Mouse (Mus musculus) ES-Bruce4 (cell line): ENCODE results near the gene Paf1. TPM values are rescaled to one million over a fixed set of nuclear protein-coding genes. Genes with fewer than 3 reads are reported as not detected.

Experiments used
- H3K27ac ChIP-seq: 2 replicates; pipeline ENCODE4 v1.5.1; 2012; ENCODE audit warnings: low read length, inconsistent platforms; ENCODE audit not compliant: insufficient read depth
- H3K27me3 ChIP-seq: 2 replicates; pipeline ENCODE4 v1.6.1; 2012; ENCODE audit warnings: mild to moderate bottlenecking, low read length, inconsistent platforms; ENCODE audit not compliant: control insufficient read depth, poor library complexity, insufficient read depth, severe bottlenecking
- H3K36me3 ChIP-seq: 2 replicates; pipeline ENCODE4 v1.6.1; 2012; ENCODE audit warnings: inconsistent platforms, mild to moderate bottlenecking, low read length, moderate library complexity; ENCODE audit not compliant: control insufficient read depth, poor library complexity, insufficient read depth, severe bottlenecking
- H3K4me1 ChIP-seq: one replicate; pipeline ENCODE4 v1.8.1; 2011; ENCODE audit warnings: low read length; ENCODE audit not compliant: control insufficient read depth, insufficient read depth
- H3K4me3 ChIP-seq: 2 replicates; pipeline ENCODE4 v1.5.1; 2011; ENCODE audit warnings: low read depth, mild to moderate bottlenecking, low read length
- H3K9ac ChIP-seq: 2 replicates; pipeline ENCODE4 v1.6.1; 2012; ENCODE audit warnings: low read depth, mild to moderate bottlenecking, inconsistent platforms; ENCODE audit not compliant: poor library complexity, severe bottlenecking
- H3K9me3 ChIP-seq: replicated peaks from 2 replicates; pipeline ENCODE4 v1.6.1; 2012; ENCODE audit warnings: mild to moderate bottlenecking, low read length, inconsistent platforms; ENCODE audit not compliant: control insufficient read depth, poor library complexity, insufficient read depth, severe bottlenecking
- CTCF ChIP-seq: IDR thresholded peaks from one replicate; pipeline ENCODE4 v1.8.1; 2011; ENCODE audit warnings: low read depth, low read length
- EP300 ChIP-seq: IDR thresholded peaks from 2 replicates; pipeline ENCODE4 v1.6.1; 2011; ENCODE audit warnings: low read depth, low read length; ENCODE audit not compliant: insufficient read depth
- POLR2A ChIP-seq: IDR thresholded peaks from one replicate; pipeline ENCODE4 v1.8.1; 2011; ENCODE audit warnings: low read length; ENCODE audit not compliant: insufficient read depth
- polyA plus RNA-seq: library from polyadenylated mRNA; stranded (reverse); fragments of >200 nt; gene quantifications from 2 replicates; pipeline ENCODE4 v1.2.4, GENCODE M21; 2011; ENCODE audit warnings: low read depth; ENCODE audit not compliant: missing spikeins, insufficient read depth, insufficient read length

Gene Paf1
- 88.7 and 96.2 TPM in 2 replicates for polyA plus RNA-seq

GRCm38 (mm10) chr7:28392429-28393271 lies at the start of gene Paf1, which contains the start of gene Med29:
Paf1 (plus strand) TSS chr7:28392951.
Med29 (minus strand) TSS chr7:28392708.
- Histone ChIP-seq H3K9ac (peak within 1 kb of the TSS; percentile 90), H3K27ac (no peak within 1 kb of the TSS), H3K36me3 (peaks cover 24% of the 10 kb centered on the region), H3K4me1 (no peaks in the 10 kb centered on the region), H3K27me3 (no peaks in the 10 kb centered on the region), H3K9me3 (no peaks in the 10 kb centered on the region), H3K4me3 (peak within 1 kb of the TSS; percentile 92)
- TF ChIP-seq EP300: no peak
- peak; percentile 96 for TF ChIP-seq POLR2A
- no peak for TF ChIP-seq CTCF

- peak; percentile 16 for TF ChIP-seq CTCF
- no peak for TF ChIP-seq POLR2A
- TF ChIP-seq EP300: no peak
- H3K36me3 ChIP-seq: no peaks in the 10 kb centered on the region
Observed at GRCm38 (mm10) chr7:28344637-28345036, 48.1 kb upstream of the Paf1 start.

GRCm38 (mm10) chr7:28347746-28348145 lies 45.0 kb upstream of the Paf1 start:
- Histone ChIP-seq H3K9me3 (no peaks in the 10 kb centered on the region), H3K4me1 (no peaks in the 10 kb centered on the region), H3K27me3 (no peaks in the 10 kb centered on the region), H3K27ac (no peak overlapping the region), H3K9ac (no peak overlapping the region), H3K4me3 (no peak overlapping the region), H3K36me3 (peaks cover 16% of the 10 kb centered on the region)
- no peak for TF ChIP-seq POLR2A
- no peak for TF ChIP-seq EP300
- no peak for TF ChIP-seq CTCF

More at GRCm38 (mm10) chr7:28344637-28345036, 48.1 kb upstream of the Paf1 start:
- H3K4me3 ChIP-seq: no peak overlapping the region
- no peaks in the 10 kb centered on the region for H3K9me3 ChIP-seq
- no peaks in the 10 kb centered on the region for H3K27me3 ChIP-seq
- H3K4me1 ChIP-seq: peaks cover 3% of the 10 kb centered on the region
- H3K9ac ChIP-seq: no peak overlapping the region
- no peak overlapping the region for H3K27ac ChIP-seq

- Histone ChIP-seq H3K9ac (no peak overlapping the region), H3K36me3 (peaks cover 24% of the 10 kb centered on the region), H3K27me3 (no peaks in the 10 kb centered on the region), H3K27ac (no peak overlapping the region), H3K4me3 (no peak overlapping the region), H3K9me3 (no peaks in the 10 kb centered on the region), H3K4me1 (no peaks in the 10 kb centered on the region)
- TF ChIP-seq POLR2A (no peak), CTCF (peak; percentile 7), EP300 (no peak)
Observed at GRCm38 (mm10) chr7:28348601-28349000, 44.1 kb upstream of the Paf1 start.

- Histone ChIP-seq H3K9ac (peak within 1 kb of the TSS; percentile 94), H3K4me3 (peak within 1 kb of the TSS; percentile 98), H3K4me1 (no peaks in the 10 kb centered on the region), H3K27me3 (no peaks in the 10 kb centered on the region), H3K36me3 (peaks cover 32% of the 10 kb centered on the region), H3K9me3 (no peaks in the 10 kb centered on the region), H3K27ac (peak within 1 kb of the TSS; percentile 86)
- peak; percentile 66 for TF ChIP-seq POLR2A
- TF ChIP-seq EP300: 0 out of 2 replicates have a peak, but pooled peaks have one; percentile 26
- TF ChIP-seq CTCF: no peak
Observed at GRCm38 (mm10) chr7:28350155-28350883, 42.4 kb upstream of the Paf1 start, which contains the start of gene Rps16. Rps16 (plus strand) TSS chr7:28350652.

GRCm38 (mm10) chr7:28351676-28352191 lies 41.0 kb upstream of the Paf1 start:
- H3K9me3 ChIP-seq: no peaks in the 10 kb centered on the region
- peaks cover 2% of the 10 kb centered on the region for H3K4me1 ChIP-seq
- H3K27me3 ChIP-seq: no peaks in the 10 kb centered on the region
- H3K36me3 ChIP-seq: peaks cover 32% of the 10 kb centered on the region
- H3K9ac ChIP-seq: peak overlapping the region; percentile 94
- no peak for TF ChIP-seq CTCF
- TF ChIP-seq EP300: no peak
- no peak for TF ChIP-seq POLR2A
- H3K4me3 ChIP-seq: peak overlapping the region; percentile 98
- peak overlapping the region; percentile 16 for H3K27ac ChIP-seq
